Mouse (Mus musculus) adrenal gland, adult 8-10 months (tissue): Measurements from ENCODE around the gene Tulp4. TPM values are rescaled to one million over a fixed set of nuclear protein-coding genes. Genes with fewer than 3 reads are reported as not detected.

Experiments
- DNase-seq: peaks from one replicate; pipeline ENCODE4 v3.0.0; 2022
- total RNA-seq, 4 experiments: library from RNA; stranded (reverse); gene quantifications; 2 replicates each; pipeline ENCODE4 v1.2.4; 2022

Gene Tulp4
- 100 to 1,000 TPM in 2 of 4 experiments, 10 to 100 TPM in 2; 86.9 to 123 (median 107) TPM for total RNA-seq

DNA sequence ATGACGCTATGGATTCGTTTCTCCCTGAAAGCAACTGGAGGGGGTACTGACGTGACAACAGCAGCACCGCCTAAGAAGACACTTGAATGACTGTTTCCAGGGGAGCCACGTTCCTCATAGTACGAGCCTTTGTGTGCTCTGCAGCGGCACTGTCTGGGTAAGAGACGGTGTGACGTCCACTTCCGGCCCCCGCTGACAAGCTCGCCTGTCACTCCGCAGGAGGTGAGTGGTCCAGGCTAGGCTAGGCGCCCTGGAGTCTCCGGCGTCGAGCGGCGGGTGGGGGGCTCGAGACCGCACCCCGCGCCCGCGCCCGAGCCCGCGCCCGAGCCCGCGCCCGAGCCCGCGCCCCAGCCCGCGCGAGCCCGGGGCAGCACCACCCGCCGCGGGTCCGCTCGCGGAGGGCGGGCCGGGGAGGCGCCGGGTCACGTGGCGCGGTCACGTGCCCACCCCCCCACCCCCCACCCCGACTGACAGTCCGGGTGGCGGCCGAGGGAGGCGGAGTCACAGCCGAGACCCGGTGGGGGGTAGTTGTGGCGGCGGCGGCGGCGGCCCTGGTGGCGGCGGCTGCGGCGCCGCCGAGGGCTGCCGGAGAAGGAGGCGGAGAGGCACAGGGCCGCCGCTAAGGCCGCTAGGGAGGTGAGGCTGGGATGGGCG, at the start of gene Tulp4:
Tulp4 (plus strand) TSS at position 77 of the 654 bp plus-strand sequence.
- DNase-seq, result peak; percentile 78

DNA sequence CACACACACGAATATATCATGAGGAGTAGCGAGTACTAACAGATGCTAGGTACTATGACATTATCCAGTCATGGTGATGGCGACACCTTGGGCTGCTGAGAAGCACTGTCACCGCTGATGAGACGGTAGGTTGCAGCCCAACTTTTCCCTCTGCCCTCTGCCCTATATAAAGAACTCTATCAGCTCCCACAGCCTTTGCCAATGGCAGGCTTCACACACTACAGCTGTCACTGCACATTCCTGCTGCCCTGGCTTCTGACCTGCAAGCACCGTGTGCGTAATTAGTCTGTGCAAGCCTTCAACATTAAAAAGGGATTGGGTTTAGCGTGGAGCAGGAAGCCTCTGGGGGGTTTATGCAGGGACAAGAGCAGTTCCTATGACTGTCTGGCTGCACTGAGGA, 43.4 kb upstream of the Tulp4 start:
- DNase-seq, result no peak

DNA sequence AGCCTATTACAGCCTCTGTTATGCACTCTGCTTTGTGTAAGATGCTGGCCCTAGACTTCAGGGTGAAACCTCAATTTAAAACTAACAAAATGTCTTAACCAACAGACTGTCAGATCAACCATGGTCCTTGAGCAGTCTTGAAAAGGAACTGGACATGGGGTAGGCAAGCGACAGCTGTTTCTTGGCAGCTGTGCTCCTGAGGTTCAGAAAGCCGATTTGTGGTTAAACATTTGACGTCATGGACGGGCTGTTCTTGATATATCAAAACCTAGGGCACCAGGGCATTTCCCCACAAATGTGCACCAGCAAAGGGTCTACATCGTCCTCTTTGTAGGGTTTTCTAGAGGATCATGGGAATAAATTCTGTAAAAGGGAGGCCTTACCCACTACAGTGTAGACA, 42.7 kb upstream of the Tulp4 start:
- DNase-seq, result no peak

DNA sequence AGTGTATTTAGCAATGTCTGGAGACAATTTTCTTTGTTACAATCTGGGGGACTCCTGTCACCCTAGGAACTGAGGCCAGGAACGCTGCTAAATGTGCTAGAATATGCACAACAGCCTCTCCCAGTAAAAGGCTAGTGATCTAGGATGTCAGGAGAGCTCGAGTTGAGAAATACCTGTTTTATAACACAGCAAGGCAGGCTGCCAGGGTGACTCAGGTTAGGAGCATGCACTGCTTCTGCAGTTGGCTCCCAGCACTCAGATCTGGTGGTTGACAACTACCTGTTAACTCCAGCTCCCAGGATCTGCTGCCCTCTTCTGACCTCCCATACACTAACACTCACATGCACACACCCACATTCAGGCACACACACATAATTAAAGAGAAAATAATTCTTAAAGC, 40.2 kb upstream of the Tulp4 start:
- peak; percentile 58 for DNase-seq

DNA sequence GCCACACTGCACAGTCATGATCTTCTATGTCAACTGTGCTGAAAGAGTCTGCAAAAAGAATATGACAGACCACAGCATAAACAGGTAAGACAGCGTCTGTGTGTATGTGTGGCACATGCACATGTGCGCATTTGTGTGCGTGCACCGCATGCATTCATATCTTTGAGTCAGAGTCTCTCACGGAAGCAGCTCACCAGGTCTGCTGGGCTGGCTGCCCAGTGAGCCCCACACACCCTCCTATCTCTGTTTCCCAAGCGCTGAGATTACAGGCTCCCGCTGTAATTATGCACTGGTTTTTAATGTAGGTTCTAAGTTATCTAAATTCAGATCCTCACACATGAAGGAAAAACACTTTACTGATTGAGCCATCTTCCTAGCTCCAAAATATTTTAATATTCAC, 38.6 kb upstream of the Tulp4 start:
- DNase-seq, result no peak

DNA sequence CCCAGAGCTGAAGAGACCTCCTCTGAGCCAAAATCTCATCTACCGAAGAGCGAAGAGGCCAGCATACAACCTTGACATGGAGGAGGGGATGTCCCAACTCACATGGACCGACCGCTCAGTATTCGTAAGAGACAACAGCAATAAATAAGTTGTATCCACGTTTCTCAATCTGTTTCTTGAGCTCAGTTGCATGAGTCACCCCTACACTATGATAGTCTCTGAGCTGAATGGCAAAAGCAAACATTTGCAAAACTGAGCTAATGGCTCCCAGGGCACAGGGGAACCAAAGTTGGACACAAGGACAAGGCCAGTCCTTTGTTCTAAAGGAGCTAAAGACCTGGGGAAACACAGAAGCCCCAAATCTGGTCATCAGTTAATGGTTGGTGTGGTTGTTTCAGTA, 36.4 kb upstream of the Tulp4 start:
- peak; percentile 58 for DNase-seq

DNA sequence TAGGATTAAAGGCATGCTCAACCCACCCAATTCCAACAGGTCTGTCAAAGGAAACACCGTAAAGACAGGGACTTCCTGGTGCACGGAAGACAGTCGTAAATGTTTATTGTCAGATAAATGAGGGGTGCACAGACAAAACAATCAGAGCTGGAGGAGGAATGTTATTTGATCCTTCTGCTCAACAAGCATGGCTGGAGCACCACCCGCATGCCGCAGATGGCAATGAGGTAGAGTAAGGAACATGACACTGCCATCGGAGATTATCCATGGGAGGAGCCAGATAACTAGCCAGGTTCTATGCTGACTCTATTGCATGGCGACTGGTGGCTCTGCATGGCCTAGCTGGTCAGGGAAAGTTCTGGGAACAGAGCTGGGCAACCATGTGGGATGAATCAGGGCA, 32.8 kb upstream of the Tulp4 start:
- no peak for DNase-seq

DNA sequence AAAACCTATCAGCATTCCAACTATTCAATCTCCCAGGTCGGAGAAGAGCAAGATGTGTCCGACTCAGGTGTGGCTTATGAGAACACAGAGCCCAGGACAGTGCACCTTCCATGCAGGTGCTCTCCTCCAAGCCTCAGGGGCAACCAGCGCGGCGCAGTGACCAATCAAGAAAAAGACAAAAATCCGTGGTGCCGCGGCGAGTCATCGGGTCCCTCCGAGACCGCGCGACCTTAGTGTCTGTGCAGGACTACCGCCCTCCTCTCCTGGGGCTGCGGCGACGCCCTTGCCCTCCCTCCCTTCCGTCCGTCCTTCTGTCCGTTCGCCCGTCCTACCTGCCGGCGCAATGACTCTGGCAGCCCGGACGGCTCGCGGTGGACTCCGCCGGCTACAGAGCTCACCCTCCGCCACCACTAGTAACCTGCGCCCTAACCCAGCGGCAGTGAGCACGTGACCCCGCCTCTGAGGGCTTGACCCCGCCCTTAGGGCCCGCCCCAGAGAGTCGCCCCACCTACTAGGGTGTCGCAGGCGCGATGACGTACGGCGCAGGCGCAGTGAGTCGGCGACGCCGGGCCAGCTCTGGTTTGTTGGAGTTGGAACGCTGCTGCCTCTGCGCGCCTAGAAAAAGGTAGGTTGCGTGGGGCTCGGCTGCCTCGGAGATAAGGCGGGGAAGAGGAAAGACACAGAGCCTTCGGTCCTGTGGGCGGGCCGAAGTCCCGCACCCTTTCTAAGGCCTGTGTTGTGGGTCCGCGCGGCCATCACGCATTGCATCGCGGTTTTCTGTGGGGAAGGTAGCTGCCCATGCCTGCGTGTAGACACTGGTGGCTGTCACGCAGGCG, 26.7 kb upstream of the Tulp4 start, which contains the start of the genes Serac1 and Gtf2h5:
Serac1 (minus strand) TSS at position 455 of the 836 bp plus-strand sequence.
Gtf2h5 (plus strand) TSS at position 500 of the 836 bp plus-strand sequence.
- peak; percentile 97 for DNase-seq

DNA sequence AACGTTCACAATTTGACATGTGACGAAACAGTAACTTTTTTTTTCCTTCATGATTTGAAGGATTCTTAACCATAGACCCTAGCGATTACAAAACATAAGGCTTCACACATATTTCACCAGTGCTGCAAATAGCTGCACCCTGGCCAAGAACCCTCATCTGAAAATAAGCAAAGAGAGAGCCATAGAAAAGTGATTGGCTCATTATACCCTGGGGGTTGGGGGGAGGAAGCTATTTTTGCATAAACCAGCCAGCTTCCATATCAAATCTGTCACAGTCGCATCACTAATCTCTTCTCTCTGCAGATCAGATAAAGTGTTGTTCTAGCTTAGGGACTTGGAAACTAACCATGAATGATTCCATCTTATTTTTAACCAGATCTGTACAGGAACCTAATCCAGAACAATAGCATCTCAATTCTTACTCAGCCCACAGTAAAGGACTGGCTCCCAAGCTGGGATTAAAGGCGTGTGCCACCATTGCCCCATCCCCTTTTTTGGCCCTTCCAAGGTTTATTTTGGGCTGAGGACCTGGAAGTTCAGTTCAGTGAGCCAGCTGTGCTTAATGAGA, 22.8 kb upstream of the Tulp4 start:
- DNase-seq, result no peak

DNA sequence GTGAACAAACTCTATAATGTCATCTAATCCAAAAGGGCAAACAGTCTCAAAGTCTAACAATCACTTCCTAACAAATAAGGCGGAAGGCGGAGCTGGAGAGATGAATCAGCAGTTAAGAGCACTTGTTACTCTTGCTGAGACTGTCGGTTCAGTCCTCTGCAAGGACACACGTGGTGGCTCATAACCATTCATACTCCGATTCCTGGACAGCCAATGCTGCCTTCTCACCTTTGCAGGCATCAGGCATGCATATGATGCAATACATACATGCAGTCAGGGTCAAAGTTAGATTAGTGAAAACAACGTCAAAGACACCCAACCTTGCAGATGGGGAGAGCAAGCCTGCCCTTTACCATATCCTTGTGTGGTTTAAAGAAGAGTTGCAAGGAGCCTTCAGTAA, 14.6 kb upstream of the Tulp4 start:
- DNase-seq, result no peak

DNA sequence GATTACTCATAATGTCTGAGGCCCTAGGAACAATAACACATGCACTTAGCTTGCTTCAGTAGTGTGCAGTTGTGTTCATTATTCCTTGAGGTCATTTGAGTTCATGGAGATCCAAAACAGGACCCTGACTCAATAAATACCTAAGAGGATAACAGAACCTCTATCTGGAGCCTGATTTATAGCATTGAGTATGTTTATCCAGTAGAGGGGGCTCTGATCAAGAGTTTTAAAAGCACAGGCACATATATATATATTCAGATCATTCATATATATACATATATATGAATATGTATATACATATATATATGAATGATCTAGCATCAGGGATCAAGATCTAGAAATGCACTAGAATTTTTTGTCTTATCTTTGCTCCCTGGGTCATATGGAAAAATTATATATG, 10.7 kb upstream of the Tulp4 start:
- no peak for DNase-seq

DNA sequence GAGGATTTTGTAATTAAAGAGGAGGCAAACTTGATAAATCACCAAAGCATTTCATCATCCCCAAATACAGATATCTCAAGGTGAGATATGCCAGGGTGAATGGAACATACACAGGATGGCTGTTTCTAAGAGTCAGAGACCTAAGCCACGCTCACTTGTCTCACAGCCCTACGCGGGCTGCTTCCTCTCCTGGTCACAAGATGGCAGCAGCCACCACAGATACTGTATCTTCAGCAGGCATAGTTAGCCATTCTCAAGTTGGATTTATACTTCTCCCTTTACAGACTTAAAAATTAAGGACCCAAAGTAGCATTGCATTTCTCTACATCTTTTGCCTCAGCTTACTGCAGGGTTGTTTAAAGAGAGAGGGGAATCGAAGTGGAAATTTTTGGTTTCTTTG, 8.4 kb upstream of the Tulp4 start:
- peak; percentile 27 for DNase-seq

DNA sequence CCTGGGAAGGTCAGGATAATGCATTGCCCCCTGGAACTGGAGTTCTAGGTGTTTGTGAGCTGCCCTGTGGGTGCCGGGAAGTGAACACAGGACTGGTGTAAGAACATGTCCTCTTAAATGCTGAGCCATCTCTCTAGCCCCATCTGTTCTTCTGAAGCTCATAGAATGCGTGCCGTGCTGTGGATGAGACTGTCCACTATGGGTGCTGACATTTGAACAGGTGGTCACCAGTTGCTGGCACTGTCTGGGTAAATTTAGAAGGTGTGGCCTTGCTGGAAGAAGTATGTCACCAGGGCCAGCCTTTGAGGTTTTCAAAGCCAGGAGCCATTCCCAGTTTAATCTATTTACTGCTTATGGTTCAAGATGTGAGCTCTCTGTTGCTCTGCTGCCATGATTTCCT, 4.0 kb upstream of the Tulp4 start:
- no peak for DNase-seq

DNA sequence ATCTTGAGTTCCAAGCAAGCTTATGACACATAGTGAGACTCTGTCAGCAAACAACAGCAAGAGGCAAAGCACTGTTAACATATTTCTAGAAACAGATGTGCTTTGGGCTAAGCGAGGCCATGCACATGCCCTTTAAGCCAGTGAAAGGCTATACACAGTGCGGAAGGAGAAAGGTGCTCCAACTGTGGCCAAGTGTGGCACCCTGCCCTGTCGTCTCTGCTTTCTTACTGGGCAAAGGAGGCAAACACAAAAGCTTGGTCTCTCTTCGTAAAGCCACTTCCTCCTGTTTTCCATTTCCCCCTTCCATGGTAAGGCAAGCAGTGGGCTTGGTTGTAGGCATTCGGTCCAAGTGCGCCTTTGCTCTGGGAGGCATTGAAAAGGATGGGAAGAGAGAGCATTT, 2.7 kb upstream of the Tulp4 start:
- DNase-seq, result no peak

DNA sequence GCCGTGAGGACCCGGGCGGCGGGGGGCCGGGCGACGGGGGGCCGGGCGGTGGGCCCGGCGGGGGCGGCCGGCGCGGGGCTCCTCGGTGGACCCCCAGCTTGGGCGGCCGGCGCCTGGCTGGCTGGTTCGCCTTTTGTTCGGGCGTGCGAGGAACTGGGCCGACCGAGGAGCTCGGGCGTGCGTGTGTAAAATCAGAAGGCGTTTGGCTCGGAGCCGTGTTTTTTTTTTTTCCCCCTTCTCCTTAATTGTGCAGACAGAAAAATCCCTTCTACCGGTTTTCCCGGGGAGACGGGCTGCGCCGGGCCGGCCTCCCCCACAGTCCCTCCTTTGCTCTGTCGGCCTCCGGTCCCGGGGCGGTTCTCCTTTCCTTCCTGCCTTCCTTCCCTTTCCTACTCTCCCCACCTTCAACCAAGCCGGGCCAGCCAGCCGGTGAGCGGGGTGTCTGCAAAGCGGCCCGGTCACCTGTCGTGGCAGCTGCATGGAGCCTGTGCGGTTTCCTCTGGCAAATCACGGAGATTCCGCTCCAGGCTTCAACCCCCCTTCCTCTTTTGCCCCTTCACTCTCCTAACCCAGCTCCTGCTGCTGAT, 871 bp downstream of the Tulp4 start:
- peak; percentile 28 for DNase-seq

DNA sequence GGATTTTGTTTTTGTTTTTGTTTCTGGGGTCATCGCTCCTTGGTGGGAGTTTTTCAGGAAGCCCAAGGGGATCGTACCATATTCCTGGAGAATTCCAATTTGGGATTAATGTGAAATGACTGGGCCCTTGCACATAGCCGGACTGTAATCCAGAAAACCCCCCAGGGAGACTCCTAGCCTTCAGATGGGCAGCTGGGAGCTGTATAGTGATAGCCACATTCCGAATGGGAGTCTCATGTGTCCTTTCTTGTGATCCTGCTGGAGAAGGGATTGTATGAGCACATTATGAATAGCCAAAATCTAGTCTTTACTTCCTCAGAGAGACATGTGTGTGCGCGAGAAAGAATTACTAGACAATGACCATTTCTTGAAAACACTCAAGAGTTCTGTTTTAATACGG, 1.9 kb downstream of the Tulp4 start:
- no peak for DNase-seq

DNA sequence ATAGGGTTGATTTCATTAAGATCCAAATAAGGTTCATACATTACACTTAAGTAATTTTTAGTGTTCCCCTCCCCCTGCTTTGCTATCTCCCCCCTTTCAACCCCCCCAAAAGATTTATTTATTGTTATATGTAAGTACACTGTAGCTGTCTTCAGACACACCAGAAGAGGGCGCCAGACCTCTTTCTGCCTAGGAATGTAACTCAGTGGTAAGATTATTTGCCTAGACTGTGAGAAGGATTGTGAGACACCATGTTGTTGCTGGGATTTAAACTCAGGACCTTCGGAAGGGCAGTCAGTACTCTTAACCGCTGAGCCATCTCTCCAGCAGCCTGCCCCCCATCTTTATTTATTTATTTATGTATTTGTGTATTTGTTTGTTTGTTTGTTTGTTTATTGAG, 4.7 kb downstream of the Tulp4 start:
- no peak for DNase-seq

DNA sequence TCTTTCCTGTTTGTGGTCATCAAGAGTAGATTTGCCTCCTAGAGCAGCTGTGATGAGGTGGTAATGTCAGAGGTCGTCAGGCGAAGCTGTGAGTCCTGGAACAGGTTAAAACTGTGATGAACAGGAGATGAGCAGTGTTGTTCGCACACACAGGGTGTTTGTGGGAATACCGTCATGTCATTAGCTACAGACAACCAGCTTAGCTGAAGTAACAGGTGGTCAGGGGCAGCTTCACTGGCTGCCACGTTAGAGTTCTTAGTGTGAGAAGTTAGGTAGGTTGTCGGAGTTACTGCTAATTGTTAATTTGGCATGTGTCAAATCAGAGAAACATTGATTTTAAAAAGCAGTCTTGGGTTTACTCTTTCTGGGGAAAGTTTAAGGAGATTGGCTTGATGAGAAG, 7.4 kb downstream of the Tulp4 start:
- DNase-seq, result no peak

DNA sequence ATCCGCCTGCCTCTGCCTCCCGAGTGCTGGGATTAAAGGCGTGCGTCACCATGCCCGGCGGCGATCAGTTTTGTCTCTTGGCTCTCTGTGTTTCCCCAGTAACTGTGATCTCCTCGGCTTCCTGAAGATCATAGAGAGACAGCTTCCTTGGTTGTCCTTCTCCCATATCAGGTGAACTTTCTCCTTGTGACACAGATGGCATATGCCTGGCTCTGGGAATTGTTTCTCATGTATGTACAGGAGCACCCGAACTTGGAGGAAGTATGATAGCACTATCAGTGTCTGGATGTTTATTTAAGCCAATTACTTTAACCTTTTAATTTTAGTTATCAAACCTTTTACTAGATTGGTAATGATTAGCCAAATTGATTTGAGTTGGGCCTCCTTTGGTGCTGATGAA, 8.8 kb downstream of the Tulp4 start:
- no peak for DNase-seq

DNA sequence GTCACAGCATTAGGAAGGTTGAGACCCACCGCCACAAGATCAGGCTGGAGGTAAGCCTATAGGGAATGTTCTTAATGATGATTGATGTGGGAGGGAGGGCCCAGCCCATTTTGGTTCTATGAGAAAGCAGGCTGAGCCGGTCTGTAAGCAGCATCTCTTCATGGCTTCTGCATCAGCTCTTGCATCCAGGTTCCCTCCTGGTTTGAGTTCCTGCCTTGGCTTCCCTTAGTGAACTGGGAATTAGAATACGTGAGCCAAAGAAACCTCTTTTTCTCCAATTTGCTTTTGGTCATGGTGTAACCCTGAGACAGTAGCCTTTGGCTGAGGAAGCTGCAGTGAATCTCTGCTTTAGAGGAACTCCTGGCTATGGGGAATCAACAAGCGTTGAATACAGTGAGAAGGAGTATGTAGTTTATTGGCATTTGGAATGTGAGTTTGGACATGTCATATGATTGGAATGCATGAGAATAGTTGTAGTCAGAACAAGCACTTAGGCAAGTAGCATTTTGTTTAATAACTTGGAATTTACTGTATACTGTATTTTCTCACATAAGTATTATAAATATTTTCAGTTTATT, 11.0 kb downstream of the Tulp4 start:
- DNase-seq, result no peak

DNA sequence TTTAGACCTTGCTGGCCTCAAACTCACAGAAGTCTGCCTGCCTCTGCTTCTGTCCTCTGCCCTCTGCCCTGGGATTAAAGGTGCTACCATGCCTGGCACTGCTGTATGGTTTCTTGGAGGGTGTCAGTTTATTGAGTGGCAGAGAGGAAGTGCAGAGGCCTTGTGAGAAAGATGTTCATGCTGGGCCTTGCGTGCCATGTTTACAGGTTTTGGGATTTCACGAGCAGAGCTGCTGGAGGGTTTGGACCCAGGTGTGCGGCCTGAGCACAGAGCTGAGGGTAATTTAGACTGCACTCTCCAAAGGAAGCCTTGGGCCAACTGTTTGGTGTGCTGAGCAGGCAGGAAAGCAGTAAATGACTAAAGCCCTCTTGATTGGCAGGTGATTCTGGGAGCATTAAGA, 11.7 kb downstream of the Tulp4 start:
- no peak for DNase-seq

DNA sequence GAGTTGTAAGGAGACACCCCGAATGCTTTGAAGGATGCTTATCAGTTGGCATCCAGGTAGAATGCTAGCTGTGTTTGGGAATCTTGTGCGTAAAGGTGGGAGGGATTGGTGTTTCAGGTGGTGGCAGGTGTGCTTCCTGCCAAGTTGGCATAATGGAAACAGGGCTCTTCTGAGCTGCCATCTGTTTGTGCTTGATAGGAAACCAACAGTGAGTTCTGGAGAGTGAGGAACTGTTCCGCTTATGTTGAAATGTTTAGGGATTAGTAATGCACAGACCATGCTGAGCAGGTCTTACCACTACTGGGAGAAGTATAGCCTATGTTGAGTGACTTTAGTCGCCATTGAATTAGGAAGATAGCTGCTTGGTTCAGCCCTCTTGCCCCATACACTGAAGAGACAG, 12.6 kb downstream of the Tulp4 start:
- no peak for DNase-seq

DNA sequence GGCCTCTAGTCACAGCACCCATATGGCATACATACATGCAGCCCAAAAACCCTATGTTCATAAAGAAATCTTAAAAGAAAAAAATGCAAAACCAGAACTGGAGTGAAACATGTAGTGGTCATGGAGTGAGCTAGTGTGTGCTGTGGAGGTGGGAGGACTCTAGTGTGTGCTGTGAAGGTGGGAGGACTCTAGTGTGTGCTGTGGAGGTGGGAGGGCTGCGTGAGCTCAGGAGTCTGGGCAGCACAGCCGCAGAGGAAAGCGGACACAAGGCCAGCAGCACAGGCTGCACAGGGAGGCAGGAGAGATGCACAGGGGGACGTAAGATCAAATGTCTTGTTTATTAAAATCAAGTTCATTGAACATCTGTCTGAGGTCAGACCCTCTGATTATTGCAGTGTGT, 17.5 kb downstream of the Tulp4 start:
- DNase-seq, result no peak
